Mouse (Mus musculus): Measurements from ENCODE around the gene Ifitm3.
A peak's percentile ranks its signal among the peaks of the same experiment; 100 is the strongest.
"Not testable (repeated sequence)": the region's sequence is repeated elsewhere in the genome, so short reads cannot be mapped to it uniquely, and the experiment has no call there.

Gene Ifitm3

DNA sequence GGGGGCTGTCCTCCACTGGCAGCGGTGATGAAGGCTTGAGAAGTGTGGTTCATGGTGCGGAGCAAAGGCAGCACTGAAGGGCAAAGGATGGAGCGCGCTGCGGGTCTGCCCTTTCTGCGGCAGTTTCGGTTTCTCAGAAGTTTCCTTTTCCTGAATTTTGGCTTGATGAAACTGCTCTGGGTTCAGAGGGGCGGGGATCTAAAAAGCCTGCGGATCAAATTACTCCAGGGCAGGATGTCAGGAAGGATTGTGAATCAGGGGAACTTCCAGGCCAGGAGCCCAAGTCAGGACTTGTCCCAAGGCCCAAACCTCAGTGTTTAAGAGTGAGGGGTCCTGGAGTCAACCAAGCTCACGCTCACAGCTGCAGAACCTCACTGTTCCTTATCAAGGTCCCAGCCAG lies at the start of gene Ifitm3:
Gene Ifitm3, minus strand, starts transcription at position 178 of the 400 bp plus-strand sequence.
- DNase-seq (ENCODE audit: low spot score): no peak

DNA sequence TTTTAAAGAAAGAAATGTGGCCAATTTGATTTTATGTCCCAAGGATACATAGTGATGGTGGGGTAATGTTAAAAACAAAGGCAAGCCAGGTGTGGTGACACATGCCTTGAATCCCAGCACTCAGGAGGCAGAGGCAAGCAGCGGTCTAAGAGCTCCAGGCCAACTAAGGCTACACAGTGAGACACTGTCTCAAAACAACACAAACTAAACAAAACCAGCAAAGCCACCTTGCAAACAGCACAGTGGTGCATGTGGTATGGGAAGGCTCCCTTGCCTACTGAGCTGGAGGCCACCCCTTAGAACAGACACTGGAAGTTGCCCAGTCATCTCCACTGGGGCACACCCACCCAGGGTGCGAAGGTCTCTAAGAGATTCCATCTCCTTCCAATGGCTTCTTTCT lies 49.4 kb upstream of the Ifitm3 start:
- no peak for DNase-seq (ENCODE audit: low spot score)

DNA sequence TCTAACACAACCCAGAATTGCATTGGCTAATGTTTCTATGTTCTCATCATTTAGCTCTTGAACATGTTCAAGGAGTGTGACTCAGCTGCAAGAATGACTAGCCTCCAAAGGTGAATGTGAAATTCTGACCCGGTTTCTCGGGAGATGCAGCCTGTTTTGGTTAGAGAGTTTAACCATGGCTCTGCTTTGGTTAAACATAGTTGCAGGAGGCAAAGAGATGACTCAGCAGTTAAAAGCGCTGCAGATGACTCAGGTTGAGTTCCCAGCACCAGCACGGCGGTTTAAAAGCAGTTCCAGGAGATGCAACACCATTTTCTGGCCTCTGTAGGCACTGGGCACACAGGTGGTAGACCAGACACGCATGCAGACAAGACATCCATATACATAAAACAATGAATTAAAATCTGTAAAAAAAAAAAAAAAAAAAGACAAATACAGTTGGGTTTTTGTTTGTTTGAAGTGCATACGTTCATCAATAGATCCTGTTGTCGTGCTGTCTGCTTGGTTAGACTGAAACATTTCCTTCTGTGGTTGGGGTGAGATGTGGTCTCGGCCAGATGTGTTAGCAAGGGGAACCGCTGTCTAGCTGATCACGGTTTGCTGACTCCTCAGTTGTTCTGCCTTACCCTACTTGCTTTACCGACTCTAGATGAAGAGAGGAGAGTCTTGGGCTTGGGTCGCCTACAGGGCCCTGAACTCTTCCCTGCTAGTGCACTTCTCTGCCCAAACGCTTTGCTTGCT lies 48.2 kb upstream of the Ifitm3 start:
- DNase-seq (ENCODE audit: low spot score): no peak

DNA sequence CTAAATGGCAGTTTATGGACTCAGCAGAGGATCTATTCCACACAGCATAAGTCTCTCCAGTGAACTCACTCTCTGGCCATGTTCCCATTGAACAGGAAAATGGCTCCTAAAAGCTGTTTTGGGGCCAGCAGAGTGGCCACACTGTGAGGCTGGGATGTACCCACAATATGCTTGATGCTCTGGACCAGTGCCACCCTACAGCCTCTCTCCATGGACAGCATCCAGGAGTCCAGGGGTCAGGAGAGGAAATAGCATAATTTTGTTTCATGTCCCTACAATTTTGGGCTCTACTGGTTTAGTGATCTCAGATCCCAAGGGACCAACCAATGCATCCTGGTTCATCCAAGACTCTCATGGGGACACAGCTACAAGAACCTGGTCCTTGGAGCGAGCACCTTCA lies 47.0 kb upstream of the Ifitm3 start:
- no peak for DNase-seq (ENCODE audit: low spot score)

DNA sequence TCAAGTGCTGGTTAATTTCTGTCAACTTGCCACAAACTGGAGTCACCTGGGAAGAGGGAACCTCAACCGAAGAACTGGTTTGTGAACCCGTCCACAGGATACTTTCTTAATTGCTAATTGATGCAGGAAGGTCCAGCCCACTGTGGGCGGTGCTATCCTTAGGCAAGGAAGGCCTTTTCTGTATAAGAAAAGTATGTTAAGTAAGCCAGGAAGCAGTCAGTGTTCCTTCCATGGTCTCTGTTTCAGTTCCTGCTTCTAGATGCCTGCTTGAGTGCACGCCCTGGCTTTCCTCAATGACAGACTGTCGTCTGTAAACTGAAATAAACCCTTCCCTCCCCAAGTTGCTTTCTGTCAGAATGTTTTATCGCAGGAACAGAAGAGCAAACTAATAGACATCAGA lies 46.4 kb upstream of the Ifitm3 start:
- no peak for DNase-seq (ENCODE audit: low spot score)

DNA sequence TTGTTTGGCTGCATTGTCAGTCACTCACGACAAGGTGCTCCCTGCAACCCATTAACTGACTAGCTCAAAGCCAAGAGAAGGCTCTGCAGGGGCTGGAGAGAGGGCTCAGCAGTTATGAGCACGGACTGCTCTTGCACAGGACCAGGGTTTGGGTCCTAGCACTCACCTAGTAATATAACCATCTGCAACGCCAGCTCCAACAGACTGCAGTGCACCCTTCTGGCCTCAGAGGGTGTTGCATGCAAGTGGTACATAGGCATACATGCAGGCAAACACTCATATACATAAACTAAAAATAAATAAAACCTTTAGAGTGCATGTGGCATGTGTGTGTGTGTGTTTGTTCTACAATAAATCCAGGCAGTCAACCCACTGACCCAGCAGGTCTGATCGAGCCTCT lies 45.2 kb upstream of the Ifitm3 start:
- DNase-seq (ENCODE audit: low spot score): no peak

DNA sequence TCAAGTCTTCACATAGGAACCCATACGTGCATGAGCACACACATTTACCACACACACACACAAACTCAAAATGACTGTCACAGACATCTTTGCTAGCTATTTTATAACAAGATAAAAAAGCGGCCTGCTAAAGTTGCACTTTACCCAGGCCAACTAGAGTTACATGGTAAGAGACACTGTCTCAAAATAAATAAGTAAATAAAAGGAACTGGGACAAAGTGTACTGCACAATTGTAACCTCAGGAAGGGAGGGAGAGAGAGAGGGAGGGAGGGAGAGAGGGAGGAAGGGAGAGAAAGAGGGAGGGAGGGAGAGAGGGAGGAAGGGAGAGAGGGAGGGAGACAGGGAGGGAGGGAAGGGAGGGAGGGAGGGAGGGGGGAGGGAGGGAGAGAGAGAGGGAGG lies 41.9 kb upstream of the Ifitm3 start:
- DNase-seq (ENCODE audit: low spot score): no peak

DNA sequence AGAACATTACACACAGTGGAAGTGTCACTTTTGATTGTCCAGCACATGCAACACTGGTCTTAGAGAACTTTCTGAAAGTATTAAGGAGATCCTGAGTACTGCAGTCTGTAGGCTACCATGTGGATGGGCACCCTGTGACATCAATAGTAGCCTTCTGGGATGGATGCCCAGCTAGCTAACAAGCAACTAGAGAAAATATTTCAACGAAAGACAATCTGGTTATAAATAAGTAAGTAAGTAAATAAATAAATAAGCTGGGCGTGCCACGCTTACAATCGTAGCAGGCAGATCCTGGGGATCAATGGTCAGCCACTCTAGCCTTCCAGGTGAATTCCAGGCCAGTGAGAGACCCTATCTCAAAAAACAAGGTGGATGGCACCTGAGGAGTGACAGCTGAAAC lies 41.4 kb upstream of the Ifitm3 start:
- no peak for DNase-seq (ENCODE audit: low spot score)

DNA sequence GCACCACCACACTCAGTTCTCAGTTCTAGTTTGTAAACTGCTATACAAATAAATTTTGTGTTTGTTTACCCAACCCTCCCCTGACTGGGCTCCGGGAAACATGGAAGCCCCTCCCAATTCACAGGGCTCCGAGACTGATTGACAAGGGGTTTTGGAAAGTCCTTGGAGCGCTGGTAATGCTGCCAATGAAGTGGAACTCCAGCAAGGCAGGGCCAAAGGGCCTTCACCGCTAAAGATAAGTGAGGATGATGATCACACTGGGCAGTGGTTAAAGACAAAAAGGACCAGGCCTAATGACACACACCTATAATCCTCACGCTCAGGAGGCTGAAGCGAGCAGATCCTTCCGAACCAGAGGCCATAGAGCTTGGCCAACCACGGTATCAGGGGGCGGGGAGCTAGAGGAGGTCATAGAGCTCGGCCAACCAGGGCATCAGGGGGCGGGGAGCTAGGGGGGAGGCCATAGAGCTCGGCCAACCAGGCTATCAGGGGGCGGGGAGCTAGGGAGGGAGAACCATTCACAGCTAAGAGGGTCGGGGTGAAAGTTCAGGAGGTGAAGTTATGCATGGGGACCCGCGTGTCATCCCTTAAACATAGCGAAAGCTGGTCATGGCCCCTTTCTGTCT lies 40.6 kb upstream of the Ifitm3 start:
- DNase-seq (ENCODE audit: low spot score): no peak

DNA sequence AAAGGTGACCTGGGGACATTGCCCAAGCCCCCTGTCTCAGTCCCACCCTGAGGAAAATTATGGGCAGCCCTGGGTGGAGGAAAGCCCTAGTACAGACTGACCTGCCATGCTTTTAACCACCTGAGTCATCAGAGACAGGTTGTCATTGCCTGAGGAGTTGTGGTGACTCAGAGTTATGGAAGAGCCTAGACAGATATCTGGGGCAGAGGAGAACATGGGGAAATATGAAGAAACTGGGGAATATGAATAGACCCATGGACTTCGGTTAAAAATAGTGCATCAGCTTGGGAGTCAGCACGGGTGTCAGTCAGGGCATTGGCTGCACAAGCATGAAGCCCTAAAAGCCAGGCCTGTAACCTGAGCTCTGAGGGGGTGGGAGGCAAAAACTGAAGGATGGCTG lies 38.8 kb upstream of the Ifitm3 start:
- no peak for DNase-seq (ENCODE audit: low spot score)

DNA sequence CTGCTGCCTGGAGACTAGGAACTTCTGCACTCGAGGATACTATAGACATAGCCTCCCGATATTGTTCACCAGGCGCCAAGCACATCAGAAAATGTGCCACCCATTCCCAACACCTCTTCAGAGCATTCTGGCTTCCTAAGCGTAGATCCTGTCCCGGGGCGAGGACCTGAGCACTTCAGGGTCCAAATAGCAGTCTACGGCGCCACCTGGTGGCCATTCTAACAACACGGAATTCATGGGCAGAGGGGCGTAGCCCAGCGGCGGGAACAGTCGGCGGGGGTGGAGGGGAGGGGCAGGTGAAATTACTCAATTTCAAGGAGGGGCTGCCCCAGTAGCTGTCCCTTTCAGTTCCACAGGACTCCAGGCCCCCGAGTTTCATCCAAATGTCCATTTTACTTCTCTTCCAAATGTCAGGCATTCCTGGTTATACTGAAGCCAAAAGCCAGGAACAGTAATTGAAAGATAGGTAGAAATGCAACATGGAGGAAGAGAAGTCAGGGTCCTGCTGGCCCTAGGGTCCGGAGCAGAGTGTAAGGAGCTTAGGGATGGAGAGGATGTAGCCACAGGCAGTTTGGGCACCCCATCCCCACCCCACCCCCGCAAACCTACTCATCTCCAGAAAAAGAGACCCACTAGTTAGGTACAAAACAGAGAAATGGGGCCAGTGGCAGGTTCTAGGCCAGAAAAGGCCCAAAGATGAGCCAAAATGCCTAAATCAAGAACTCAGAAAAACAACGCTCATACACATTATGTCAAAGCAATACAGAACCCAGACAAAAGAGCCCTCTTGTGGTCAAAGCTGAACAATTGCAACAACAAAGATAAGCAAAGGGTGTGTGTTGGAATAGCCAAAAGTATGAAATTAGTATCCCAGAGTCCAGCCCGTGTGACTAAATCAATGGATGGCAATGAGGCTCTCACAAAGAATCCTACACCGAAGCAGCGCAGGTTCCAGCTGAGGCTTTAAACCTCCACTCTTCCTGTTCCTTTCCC lies 38.0 kb upstream of the Ifitm3 start:
- DNase-seq (ENCODE audit: low spot score): peak; percentile 93

DNA sequence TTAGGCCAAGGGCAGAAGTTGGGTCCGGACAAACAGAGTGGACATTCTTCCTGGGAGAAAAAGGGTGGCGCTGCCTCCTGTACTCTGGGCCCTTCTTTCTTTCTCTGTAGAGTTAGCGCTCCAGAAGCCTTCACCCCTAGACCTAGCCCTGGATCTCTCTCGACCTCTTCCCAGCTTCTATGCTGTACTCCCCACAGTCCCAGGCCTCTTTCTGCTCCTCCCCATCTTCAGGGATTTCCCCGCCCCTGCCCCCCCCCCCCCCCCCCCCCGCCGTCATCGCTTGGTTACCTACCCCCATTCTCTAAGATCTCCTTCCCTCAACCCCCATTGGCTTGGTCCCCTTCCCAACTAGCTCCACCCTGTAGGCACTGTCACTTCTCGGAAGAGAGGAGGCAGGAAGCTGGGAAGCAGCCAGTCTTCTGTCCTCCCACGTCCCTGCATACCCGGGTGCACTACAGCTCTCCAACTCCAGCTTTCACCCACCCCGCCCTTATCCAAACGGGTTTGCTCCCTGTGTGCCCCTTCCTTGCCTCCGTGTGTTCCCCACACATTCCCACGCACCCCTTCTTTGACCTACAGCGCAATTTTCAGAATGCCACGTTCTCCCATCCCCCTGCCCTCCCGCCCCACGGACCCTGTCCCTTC lies 37.1 kb upstream of the Ifitm3 start:
- no peak for DNase-seq (ENCODE audit: low spot score)

DNA sequence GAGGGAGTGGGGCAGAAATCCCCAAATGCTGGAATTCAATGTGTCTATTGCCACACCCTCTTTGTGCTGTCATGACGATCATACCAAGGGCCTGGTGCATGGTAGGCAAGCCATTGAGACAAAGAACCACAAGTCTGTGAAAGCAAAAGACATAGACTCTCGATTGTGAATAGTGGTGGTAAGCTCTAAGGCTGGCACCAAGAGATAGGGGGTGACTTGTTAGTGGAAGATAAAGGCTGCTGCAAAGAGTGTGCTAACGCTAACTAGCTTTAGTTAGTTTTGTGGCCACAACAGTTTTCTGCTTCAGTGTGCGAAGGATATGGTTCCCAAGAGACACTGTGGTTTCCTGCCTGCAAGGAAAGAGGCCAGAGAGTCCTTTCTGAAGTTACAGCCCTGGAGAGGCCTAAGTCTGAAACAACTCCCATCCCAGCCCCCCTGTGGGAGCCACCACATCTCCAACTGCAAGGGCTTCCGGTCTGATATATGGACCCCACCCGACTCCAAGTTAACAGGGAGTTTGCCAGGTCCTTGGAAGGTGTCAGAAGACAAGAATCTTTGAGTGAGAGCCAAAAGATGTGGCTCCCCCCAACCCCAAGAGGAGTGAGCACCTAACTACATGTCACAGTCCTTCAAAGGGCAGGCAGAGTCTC lies 36.5 kb upstream of the Ifitm3 start:
- peak; percentile 65 for DNase-seq (ENCODE audit: low spot score)

DNA sequence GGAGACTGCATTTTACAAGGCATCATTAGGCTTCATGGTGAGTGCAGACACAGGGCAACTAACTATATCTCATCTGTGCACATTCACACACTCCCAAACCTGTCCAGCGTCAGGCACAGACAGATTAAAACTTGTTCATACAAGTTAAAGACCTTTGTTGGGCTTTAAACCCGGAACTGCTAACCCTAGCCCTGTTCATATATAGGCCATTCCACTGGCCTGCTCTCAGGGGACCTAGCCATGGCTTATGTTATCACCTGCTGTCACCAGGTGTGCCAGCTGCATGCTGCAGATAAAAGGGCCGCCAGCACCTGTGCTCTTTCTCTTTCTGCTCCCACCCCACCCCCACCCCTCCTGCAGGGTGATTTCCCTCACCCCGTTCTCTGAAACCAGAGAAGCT lies 32.0 kb upstream of the Ifitm3 start:
- peak; percentile 57 for DNase-seq (ENCODE audit: low spot score)

DNA sequence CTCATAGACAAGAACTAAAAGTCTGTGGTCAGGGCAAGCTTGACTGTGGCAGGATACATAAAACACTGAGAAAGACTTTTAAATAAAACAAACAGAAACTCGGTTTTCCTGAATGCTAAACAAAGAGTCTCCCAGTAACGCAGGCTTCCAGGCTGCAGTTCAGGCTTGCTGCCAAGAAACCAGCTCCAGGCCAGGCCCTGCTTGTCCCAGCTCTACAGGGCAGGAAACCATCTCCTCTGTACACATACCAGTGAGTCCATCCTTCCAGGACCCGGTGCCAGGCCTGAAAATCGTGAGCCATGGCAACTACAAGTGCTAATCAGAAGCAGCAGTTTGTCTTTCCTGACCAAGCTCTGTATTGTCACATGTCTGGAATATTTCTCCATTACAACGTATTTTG lies 31.1 kb upstream of the Ifitm3 start:
- no peak for DNase-seq (ENCODE audit: low spot score)

DNA sequence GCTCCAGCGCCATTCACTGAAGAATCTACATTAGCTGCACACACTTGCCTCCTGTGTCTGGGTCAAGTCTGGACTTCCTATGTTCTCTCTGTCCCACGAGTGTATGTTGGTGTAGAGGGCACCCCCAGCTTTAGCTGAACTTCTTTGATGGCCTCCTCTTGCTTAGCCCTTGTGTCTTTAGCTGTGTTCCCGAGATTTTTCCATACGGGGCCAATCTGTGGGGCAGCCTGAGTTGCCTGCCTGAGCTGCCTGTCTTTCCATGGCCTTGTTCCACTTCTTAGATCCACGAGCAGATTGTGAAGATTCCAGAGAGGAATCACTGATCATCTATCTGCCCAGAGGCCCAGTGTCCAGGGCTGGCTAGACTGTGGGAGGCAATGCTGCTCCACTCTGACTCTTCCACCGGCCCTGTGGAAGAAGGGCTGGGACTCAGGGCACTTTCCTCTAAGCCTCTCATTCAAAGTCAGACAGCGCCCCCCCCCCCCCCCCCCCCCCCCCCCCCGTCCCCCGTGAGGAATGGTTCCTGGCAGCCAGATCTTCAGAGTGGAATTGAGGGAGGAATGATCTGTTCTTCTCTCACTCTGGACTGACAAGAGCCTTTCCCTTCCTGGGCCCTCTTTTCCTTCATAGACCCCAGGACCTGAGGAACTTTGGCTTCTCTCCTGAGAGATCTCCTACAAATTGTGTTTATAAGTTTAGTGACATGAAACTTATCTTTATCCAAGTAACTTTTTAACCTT lies 30.5 kb upstream of the Ifitm3 start:
- no peak for DNase-seq (ENCODE audit: low spot score)

DNA sequence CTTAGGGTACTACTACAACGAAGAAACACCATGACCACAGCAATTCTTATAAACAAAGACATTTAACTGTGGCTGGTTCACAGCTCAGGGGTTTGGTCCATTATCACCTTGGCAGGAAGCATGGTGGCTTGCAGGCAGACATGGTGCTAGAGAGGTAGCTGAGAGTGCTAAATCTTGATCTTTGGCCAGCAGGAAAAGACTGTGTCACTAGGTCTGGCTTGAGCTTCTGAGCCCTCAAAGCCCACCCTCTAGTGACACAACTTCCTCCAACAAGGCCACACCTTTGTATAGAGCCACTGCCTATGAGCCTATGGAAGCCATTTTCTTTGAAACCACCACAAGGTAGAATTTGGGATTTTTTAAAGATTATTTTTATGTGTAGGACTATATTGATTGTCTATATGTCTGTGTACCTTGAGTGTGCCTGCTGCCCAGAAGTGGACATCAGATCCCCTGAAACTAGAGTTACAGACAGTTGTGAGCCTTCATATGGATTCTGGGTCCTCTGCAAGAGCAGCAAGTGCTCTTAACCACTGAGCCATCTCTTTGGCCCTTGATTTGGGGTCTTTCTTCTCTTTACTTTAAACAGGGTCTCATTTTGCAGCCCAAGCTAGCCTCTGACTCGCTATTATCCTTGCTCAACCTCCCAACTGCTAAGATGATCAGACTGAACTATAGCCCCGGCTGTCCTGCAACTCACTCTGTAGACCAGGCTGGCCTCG lies 29.0 kb upstream of the Ifitm3 start:
- no peak for DNase-seq (ENCODE audit: low spot score)

DNA sequence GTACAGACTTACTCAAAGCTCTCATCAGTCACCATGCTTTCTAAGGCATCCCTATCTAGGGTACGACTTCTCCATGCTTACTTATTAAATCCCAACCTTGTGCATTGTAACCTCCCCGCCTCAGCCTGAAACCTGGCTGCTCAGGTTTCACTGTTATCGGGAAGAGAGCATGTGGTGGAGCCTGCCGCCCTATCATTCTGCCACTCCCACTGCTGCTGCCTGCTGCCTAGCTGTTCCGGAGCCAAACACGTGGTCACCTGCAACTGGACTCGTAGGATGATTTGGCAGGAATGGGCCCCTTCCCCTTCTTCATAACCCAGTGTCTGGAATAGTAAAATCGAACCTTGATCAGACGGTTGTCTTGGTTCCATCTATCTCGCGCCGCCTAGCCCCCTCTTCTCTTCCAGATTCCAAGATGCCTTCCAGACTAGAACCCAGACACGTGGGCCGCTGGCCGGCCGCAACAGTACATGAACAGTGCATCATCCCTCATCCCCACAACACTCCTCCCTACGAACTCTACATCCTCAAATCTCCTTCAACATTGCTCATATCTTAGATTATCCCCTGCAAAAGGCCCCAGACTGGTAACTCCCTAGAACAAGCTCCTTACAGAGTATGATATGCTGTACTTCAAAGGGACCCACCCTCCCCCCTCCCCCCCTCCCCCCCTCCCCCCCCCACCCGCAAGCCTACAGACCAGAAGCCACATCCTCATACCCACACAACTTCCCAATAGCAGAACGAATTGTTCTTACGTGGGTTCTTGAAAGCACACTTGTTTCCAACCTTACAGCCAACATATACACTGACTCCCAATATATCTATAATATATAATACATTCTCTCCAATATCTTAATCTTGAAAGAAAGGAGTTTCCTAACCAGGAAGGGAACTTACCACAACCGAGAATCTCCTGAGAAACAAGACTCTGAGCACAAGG lies 27.8 kb upstream of the Ifitm3 start:
- no peak for DNase-seq (ENCODE audit: low spot score)

DNA sequence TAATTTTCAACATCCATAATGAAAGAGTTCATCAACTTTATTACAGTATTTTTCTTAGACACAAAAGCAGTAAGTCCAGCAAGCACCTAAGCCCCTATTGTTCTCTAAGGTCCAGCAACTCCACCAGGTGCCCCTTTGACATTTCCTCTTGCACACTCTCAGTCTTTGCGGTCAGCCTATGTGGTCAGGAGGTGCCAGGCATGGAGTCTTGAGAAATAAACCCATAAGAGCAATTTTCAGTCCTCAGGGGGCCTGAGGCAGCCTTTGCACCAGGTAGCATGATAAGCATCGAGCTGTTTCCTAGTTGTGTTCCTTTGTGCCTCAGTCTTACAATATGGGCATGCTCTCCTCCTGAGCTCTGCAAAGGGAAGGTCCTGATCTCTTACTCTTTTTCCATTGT lies 26.1 kb upstream of the Ifitm3 start:
- DNase-seq (ENCODE audit: low spot score): not testable (repeated sequence)
